Mouse (Mus musculus) bone marrow macrophage, adult 2 months (primary cell): ENCODE measurements around the gene Lrrc36.

Source experiments
- CTCF ChIP-seq: IDR thresholded peaks from 2 replicates; pipeline ENCODE4 v1.5.1; 2012; ENCODE audit warnings: low read depth, mild to moderate bottlenecking, low read length, moderate library complexity
- POLR2A ChIP-seq: IDR thresholded peaks from 2 replicates; pipeline ENCODE4 v1.6.1; 2012; ENCODE audit warnings: mild to moderate bottlenecking, low read depth, low read length, borderline replicate concordance

- no peak for TF ChIP-seq CTCF
- TF ChIP-seq POLR2A, result no peak
Observed at GRCm38 (mm10) chr8:105468002-105468720, 54.8 kb downstream of the Lrrc36 start.
